Mouse (Mus musculus) kidney, adult 2 months (tissue): ENCODE results near the gene Dck. TPM values are rescaled to one million over a fixed set of nuclear protein-coding genes. Genes with fewer than 3 reads are reported as not detected.

Experiments used
- DNase-seq: peaks from one replicate; pipeline ENCODE4 v3.0.0; 2021
- H3K27ac ChIP-seq: fragments of 200-500 bp; 2 replicates; pipeline ENCODE4 v1.5.1; 2012; ENCODE audit warnings: low read depth, low read length, control low read depth, inconsistent platforms; ENCODE audit not compliant: insufficient read depth
- H3K27me3 ChIP-seq: fragments of 200-500 bp; replicated peaks from 2 replicates; pipeline ENCODE4 v1.6.1; 2012; ENCODE audit warnings: mild to moderate bottlenecking, moderate library complexity, low read length, inconsistent platforms; ENCODE audit not compliant: control insufficient read depth, insufficient read depth
- H3K36me3 ChIP-seq: fragments of 200-500 bp; 2 replicates; pipeline ENCODE4 v1.6.1; 2012; ENCODE audit warnings: mild to moderate bottlenecking, moderate library complexity, low read length, inconsistent platforms; ENCODE audit not compliant: control insufficient read depth, insufficient read depth
- H3K4me1 ChIP-seq: fragments of 200-500 bp; 2 replicates; pipeline ENCODE4 v1.6.1; 2011; ENCODE audit warnings: low read length; ENCODE audit not compliant: control insufficient read depth, insufficient read depth
- H3K4me3 ChIP-seq: fragments of 200-500 bp; 2 replicates; pipeline ENCODE4 v1.5.1; 2011; ENCODE audit warnings: mild to moderate bottlenecking, low read depth, low read length, control low read depth; ENCODE audit not compliant: insufficient read depth
- CTCF ChIP-seq: fragments of 200-500 bp; conservative IDR thresholded peaks from 2 replicates; pipeline ENCODE4 v1.5.1; 2011; ENCODE audit warnings: low read depth, mild to moderate bottlenecking, control low read depth, low read length, moderate library complexity, mixed read lengths; ENCODE audit not compliant: insufficient read depth, insufficient read length
- POLR2A ChIP-seq: fragments of 200-500 bp; IDR thresholded peaks from one replicate; pipeline ENCODE4 v1.6.1; 2011; ENCODE audit warnings: low read depth, low read length, control low read depth
- WGBS: fragments of 180-500 bp; shearing (Covaris S2); methylation state at CpG from one replicate; pipeline ENCODE4 v1.1.7; 2018; 5-methylcytosine and 5-hydroxymethylcytosine counted together
- polyA plus RNA-seq: library from polyadenylated mRNA; depleted of rRNA; stranded (reverse); fragments of >200 nt; gene quantifications from 2 replicates; pipeline ENCODE4 v1.2.3, GENCODE M21; 2012

The Dck gene
- polyA plus RNA-seq, 1 experiment = 2.0 TPM

- TF ChIP-seq CTCF (no peak), POLR2A (no peak)
- H3K36me3 ChIP-seq = no peaks in the 10 kb centered on the region
- no peaks in the 10 kb centered on the region for H3K4me1 ChIP-seq
- H3K27me3 ChIP-seq = no peaks in the 10 kb centered on the region
- no peak overlapping the region for H3K4me3 ChIP-seq
- 49% methylated on average over 5 of the region's 5 CpGs for WGBS
- no peak for DNase-seq
- H3K27ac ChIP-seq = no peak overlapping the region
These were observed 41.5 kb downstream of the Dck start for GRCm38 (mm10) chr5:88806278-88806677.

- no peak for DNase-seq
- Histone ChIP-seq H3K27me3 (no peaks in the 10 kb centered on the region), H3K4me3 (no peak overlapping the region), H3K27ac (no peak overlapping the region), H3K36me3 (no peaks in the 10 kb centered on the region), H3K4me1 (no peaks in the 10 kb centered on the region)
- no peak for TF ChIP-seq POLR2A
- no peak for TF ChIP-seq CTCF
- WGBS = 47% methylated on average over 9 of the region's 9 CpGs
These were observed 42.5 kb downstream of the Dck start for GRCm38 (mm10) chr5:88807342-88807741.

- no peaks in the 10 kb centered on the region for H3K4me1 ChIP-seq
- DNase-seq = no peak
- TF ChIP-seq CTCF (no peak), POLR2A (no peak)
- no peaks in the 10 kb centered on the region for H3K27me3 ChIP-seq
- 72% methylated on average over 2 of the region's 2 CpGs for WGBS
- H3K4me3 ChIP-seq = no peak overlapping the region
- H3K36me3 ChIP-seq = no peaks in the 10 kb centered on the region
- no peak overlapping the region for H3K27ac ChIP-seq
These were observed 48.4 kb downstream of the Dck start for GRCm38 (mm10) chr5:88813188-88813587.

- DNase-seq = no peak
- no peak overlapping the region for H3K27ac ChIP-seq
- H3K4me3 ChIP-seq = no peak overlapping the region
- no peaks in the 10 kb centered on the region for H3K27me3 ChIP-seq
- H3K36me3 ChIP-seq = no peaks in the 10 kb centered on the region
- WGBS = 85% methylated on average over 4 of the region's 4 CpGs
- H3K4me1 ChIP-seq = no peaks in the 10 kb centered on the region
- no peak for TF ChIP-seq CTCF
- no peak for TF ChIP-seq POLR2A
These were observed 49.8 kb downstream of the Dck start for GRCm38 (mm10) chr5:88814552-88814951.

- Histone ChIP-seq H3K36me3 (no peaks in the 10 kb centered on the region), H3K27me3 (no peaks in the 10 kb centered on the region), H3K4me3 (no peak overlapping the region), H3K4me1 (peaks cover 6% of the 10 kb centered on the region; the same call in 1 of the 2 replicates), H3K27ac (peak overlapping the region; percentile 23; the same call in 1 of the 2 replicates)
- TF ChIP-seq POLR2A (no peak), CTCF (no peak)
- 30% methylated on average over 1 of the region's 1 CpGs for WGBS
- peak; percentile 57 for DNase-seq
These were observed 56.7 kb downstream of the Dck start for GRCm38 (mm10) chr5:88821542-88821941.

GRCm38 (mm10) chr5:88824838-88825237, 60.0 kb downstream of the Dck start:
- Histone ChIP-seq H3K27me3 (no peaks in the 10 kb centered on the region), H3K36me3 (no peaks in the 10 kb centered on the region), H3K4me1 (peaks cover 6% of the 10 kb centered on the region; the same call in 1 of the 2 replicates), H3K4me3 (no peak overlapping the region), H3K27ac (no peak overlapping the region)
- DNase-seq = peak; percentile 7
- 55% methylated on average over 10 of the region's 10 CpGs for WGBS
- no peak for TF ChIP-seq CTCF
- no peak for TF ChIP-seq POLR2A

GRCm38 (mm10) chr5:88829835-88830571, 65.2 kb downstream of the Dck start:
- Histone ChIP-seq H3K36me3 (no peaks in the 10 kb centered on the region), H3K27ac (no peak overlapping the region), H3K4me3 (no peak overlapping the region), H3K4me1 (no peaks in the 10 kb centered on the region; the same call in 1 of the 2 replicates), H3K27me3 (no peaks in the 10 kb centered on the region)
- DNase-seq = no peak
- WGBS = 88% methylated on average over 8 of the region's 8 CpGs
- no peak for TF ChIP-seq CTCF
- TF ChIP-seq POLR2A = no peak
